Mouse (Mus musculus) brain, embryonic 14.5 days (tissue): ENCODE measurements around the gene Zfp90.

Experiments
- CTCF ChIP-seq: fragments of 200-500 bp; IDR thresholded peaks from 2 replicates; pipeline ENCODE4 v1.5.1; 2012; ENCODE audit warnings: inconsistent platforms, mild to moderate bottlenecking, moderate library complexity, borderline replicate concordance; ENCODE audit not compliant: insufficient read depth, insufficient read length; ENCODE audit errors: extremely low read depth
- POLR2A ChIP-seq: fragments of 200-500 bp; IDR thresholded peaks from 2 replicates; pipeline ENCODE4 v1.6.1; 2012; ENCODE audit warnings: mild to moderate bottlenecking, inconsistent platforms, borderline replicate concordance; ENCODE audit not compliant: poor library complexity, insufficient read depth, insufficient read length, severe bottlenecking; ENCODE audit errors: extremely low read depth

GRCm38 (mm10) chr8:106369069-106369468, 46.1 kb upstream of the Zfp90 start:
- TF ChIP-seq POLR2A (no peak), CTCF (no peak)
